Mouse (Mus musculus) left cerebral cortex, postnatal 25 days (tissue): ENCODE results near the gene Xpo1. TPM values are rescaled to one million over a fixed set of nuclear protein-coding genes. Genes with fewer than 3 reads are reported as not detected.
"Not testable (repeated sequence)": the region's sequence is repeated elsewhere in the genome, so short reads cannot be mapped to it uniquely, and the experiment has no call there.

Experiments used
- DNase-seq, 2 experiments: peaks; one replicate each; pipeline ENCODE4 v3.0.0; 2022; ENCODE audit warnings: low spot score in 2 of 2, mixed read lengths in 1 of 2
- intact Hi-C: fragments of 180-260 bp; cut with DNase I; formaldehyde crosslinking; loops from one replicate; pipeline ENCODE4 v1.15.1; 2025
- total RNA-seq, 2 experiments: library from RNA; stranded (reverse); gene quantifications; 2 replicates each; pipeline ENCODE4 v1.2.3; 2021

The Xpo1 gene
- total RNA-seq, 2 experiments from 2014 or later = 67.7 to 69.2 TPM

DNA sequence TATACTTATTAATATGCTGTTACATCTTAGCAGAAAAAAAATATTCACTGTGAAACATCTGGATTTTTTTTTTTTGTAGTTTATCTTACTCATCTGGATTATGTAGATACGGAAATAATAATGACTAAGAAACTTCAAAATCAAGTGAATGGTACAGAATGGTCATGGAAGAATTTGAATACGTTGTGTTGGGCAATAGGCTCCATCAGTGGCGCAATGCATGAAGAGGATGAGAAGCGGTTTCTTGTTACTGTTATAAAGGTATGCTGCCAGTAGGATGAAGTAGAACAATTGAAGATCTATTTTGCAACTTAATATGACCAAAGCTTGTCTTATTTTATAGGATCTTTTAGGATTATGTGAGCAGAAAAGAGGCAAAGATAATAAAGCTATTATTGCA lies 28.6 kb downstream of the Xpo1 start:
- no peak for DNase-seq
- intact Hi-C loops = no loop called here

DNA sequence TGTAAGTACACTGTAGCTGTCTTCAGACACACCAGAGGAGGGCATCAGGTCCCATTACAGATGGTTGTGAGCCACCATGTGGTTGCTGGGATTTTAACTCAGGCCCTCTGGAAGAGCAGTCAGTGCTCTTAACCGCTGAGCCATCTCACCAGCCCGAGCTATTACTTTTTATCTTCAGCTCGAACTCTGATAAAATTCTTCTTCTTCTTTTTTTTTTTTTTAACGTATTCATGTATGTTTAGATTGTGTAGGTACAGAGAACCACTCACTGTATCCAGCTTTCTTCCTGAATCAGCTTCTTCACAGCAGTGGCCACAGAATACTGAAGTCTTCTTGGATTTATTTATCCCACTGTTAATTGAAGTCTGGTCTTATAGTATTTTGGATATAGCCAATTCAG lies 33.0 kb downstream of the Xpo1 start:
- DNase-seq, intact Hi-C loops: not testable (repeated sequence)

DNA sequence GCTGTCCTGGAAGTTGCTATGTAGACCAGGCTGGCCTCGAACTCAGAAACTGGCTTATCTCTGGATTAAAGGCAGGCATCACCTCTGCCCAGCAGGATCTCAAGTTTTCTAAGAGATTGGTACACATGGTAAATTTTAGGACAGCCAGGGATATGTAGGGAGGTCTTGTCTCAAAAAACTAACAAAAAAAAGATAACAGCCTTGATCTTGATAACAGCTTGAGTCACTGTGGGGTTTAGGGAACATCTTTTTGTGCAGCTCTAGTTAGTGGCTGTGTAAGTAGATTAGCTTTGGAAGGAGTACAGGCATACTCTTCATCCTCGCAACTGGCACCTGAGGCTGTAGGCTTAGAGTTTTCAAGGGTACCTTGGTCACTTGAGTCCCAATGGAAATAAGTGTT lies 41.5 kb downstream of the Xpo1 start:
- DNase-seq = no peak
- intact Hi-C loops = no loop called here

DNA sequence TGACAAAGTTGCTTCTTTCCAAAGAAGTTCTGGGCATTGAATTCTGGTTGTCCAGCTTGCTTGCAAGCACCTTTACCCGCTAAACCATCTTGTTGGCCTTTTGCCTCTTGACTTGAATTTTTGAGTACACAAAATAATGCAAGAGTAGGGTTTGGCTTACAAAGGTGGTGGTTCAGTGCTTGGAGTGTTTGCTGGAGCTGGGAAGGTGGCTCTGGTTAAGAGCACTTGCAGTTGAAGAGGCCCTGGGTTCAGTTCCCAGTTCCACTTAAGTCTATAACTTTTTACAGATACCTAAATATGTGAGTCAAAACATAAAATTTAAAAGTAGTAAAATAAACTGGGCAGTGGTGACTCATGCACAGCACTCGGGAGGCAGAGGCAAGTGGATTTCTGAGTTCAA lies 42.5 kb downstream of the Xpo1 start:
- DNase-seq = no peak
- intact Hi-C loops = no loop called here

DNA sequence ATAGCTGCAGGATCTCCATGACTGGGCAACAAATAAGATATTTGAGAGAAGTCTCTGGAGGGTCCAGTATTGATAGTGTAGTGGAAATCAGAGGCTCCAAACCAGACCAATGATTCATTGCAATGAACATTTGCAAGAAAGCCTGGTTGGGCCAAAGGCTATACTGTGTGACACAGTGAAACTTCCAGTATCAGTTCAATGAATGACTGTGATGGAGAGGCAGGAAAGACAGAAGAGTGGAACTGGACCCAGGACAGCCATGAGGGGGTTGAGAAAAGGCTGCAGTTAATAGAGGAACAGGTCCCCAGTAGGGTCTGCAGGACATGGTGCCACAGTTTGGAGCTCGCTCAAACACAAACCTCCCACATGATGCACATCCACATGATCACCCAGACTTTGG lies 44.1 kb downstream of the Xpo1 start:
- intact Hi-C loops = no loop called here
- no peak for DNase-seq

DNA sequence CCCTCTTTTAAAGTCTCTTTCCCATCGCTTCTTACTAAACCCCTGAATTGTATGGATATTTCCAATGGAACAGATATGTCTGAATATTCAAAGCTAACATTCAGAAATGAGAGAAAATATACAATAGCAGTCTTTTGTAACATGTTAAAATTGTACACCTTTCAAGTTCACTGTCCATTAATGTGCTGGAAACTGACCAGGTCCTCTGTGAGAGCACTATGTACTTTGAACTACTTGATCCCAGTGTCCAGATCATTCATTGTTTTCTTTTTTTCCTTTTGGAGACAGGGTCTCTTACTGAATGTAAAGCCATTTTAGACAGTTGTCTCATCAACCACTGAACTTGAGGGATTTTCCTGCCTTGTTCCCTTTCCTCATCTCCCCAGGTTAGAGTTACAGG lies 47.3 kb downstream of the Xpo1 start:
- DNase-seq = no peak
- intact Hi-C loops = no loop called here

DNA sequence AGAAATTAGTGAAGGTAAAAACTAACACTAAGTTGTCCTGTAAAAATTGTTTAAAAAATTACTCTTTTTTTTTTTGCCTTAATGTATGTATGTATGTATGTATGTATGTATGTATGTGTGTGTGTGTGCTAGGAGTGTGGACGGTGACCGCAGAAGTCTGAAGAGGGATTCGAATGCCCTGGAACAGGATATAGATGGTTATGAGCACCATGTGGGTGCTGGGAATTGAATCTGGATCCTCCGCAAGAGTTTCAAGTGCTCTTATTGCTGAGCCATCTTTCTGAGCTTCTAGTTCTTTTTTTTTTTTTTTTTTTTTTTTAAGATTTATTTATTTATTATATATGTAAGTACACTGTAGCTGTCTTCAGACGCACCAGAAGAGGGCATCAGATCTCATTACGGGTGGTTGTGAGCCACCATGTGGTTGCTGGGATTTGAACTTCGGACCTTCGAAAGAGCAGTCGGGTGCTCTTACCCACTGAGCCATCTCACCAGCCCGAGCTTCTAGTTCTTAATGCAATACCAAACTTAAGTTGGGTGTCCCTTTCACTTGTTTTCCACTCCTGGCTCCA lies 49.3 kb downstream of the Xpo1 start:
- intact Hi-C loops, DNase-seq: not testable (repeated sequence)

DNA sequence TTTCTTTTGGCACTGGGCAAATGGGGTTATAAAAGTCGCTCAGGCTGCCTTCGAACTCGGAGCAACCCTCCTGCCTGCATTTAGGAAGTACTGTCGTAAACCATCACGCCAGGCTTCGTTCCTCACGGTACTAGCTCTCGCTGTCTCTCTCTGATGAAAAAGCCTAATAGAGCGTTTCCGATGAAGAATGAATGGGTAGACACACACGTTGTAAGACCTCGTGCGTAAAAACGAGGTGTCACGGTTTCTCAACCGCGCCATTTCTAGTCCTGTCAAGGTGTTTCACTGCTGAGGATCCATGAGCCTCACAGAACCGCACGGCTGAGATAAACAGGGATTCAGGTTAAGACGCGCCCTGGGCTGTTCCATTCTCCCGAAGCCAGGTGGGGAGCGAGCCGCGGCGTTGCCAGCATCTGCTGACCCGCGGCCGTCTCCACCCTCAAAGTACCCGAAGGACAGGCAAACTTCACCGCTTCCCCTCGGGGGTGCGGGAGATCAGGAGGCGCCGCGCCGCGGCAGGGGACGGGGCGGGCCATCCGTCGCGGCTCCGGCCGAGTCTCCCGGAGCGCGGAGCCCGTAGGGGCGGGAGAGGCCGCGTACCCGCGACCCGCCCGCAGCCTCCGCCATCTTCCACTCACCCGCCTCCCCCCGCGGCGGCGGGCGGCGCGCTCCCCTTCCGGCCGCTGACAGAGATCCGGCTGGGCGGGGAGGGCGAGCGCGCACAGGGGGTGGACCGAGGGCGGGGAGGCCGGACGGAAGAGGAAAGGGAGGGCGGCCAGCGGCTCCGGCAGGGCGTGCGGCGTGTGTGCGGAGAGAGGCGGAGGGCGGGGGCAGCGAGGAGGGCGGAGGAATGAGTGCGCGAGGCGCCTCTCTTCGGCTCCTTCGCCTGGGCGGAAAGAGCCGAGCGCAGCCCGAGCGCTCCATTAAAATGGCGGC lies 50.1 kb downstream of the Xpo1 start:
- peak; percentile 95 to 96 for DNase-seq
- intact Hi-C loops = loop anchor here (1.0 to 2.0 kb wide), 3 partner anchors 49 to 237 kb away; partner anchors contain the start of genes Ahsa2 and Xpo1

DNA sequence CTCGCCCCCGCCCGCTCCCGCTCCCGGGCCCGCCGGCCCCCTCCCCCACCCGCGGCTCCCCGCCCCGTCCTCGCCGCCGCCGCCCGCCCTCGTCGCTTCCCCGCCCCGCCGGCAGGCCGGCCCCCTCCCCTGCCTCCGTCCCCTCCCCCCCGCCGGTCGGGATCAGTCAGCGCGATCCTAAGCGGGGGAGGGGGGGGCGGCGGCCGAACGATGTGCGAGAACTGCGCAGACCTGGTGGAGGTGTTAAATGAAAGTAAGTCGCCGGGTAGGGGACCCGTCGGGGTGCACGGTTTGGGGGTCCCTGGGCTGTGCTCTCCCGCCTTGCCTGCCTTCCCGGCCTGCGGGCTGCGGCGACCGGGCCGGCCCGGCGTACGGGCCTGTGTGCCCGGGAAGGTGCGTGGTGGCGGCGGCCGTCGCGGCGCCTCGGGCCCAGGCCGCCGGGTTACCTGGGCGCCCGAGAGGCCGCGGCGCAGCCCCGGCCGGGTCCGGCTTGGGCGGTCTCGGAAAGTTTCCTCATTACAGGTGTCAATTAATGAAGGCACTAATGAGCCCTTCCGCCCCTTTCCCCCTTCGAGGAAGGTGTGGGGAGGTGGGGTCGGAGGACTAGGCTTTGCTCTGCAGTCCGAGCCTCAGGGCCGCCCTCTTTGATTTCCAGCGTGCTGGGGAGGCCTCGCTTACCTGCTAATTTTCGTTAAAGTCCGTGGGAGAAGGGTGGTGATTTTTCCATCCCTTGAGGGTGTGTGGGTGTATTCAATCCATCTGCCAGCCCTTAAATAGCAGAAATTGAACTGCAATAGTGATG lies 51.1 kb downstream of the Xpo1 start, which contains the start of gene Usp34:
Gene Usp34, plus strand, starts transcription at position 132 of the 802 bp plus-strand sequence.
- intact Hi-C loops = loop anchor here (1.0 to 2.0 kb wide), 3 partner anchors 50 to 238 kb away; partner anchors contain the start of genes Ahsa2 and Xpo1
- DNase-seq = peak; percentile 33 to 54

DNA sequence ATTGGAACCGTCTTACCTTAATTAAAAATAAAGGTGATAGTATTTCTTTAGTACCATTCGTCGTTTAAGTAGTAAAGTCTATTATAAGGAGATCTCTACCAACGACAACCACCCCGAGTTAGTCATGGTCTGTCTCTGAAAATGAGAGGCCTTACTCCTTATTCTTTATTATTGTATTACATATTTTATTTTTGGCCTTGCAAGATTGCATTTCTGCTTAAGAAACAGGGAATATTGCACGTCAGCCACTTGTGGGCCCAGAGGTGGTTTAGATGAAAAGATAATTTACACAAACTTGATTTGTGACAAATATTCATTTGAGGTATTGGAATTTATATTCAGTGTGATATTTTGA lies 51.7 kb downstream of the Xpo1 start:
- intact Hi-C loops = loop anchor here (2.0 kb wide), 2 partner anchors 51 to 239 kb away; partner anchors contain the start of gene Xpo1
- no peak for DNase-seq

DNA sequence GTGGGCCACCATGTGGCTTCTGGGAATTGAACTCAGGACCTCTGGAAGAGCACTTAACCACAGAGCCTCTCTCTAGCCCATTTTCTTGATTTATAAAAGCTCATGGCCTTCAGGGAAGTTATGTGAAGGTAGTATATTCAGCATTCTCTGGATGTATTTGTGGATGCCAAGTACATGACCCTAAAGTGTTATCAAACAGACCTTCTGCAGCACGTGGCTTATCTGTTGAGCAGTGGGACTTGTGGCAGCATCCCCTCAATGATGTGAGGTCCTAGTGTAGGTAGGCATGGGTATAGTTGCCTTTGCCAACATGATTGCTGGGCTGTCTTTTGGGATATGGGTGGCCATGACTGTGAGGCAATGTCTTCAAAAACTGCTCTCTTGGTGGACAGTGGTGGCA lies 57.7 kb downstream of the Xpo1 start:
- no peak for DNase-seq
- intact Hi-C loops = no loop called here

DNA sequence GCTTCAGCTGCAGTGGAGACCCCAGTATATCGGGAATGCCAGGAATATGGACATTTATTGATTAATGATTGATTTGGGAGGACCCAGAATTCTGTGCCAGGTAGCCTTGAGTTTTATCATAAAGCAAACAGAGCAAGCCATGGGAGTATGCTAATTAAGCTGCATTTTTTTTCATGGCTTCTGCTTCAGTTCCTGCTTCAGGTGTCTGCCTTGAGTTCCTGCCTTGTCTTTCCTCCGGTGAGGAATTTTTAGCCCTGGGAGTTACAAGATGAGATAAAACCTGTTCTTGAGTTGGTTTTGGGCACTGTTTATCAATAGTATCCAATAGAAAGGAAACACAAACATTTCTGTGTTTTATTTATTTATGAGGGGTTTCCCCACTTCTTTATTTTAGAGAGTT lies 73.6 kb downstream of the Xpo1 start:
- DNase-seq = no peak
- intact Hi-C loops = no loop called here

DNA sequence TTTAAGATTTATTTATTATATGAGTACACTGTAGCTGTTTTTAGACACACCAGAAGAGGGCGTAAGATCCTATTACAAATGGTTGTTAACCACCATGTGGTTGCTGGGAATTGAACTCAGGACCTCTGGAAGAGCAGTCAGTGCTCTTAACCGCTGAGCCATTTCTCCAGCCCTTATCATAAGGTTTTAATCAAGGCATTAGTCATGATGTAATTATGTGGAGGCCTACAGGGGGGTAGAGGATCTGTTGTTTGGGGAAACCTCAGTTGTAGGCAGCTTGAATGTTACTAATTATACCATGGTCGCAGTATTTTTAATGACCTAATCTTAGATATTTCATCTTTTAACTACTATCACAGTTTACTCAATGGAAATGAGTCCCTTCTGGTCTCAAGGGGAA lies 76.3 kb downstream of the Xpo1 start:
- intact Hi-C loops = no loop called here
- no peak for DNase-seq

DNA sequence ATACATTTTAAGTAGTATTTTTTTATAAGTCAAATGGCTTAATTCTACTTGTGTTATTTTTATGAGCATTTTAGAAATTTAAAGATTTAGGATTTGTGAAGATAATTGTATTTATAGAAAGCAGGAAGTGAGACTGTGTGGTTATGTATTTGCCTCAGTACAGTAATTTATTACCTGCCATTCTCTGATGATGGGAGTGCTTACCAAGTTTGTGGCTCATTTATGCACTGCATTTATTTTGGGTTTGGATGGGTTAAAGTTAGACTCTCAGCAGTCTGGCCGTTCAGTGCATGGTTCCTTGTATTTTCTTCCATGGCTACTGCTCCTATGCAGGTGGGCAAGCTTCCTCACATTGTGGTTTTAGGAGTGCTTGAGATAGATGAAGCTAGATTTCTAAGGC lies 79.3 kb downstream of the Xpo1 start:
- intact Hi-C loops = no loop called here
- DNase-seq = no peak

Other genes starting within 250 kb of the Xpo1 start
- 1 to 10 TPM; 2.5 to 4.9 TPM for gene Fam161a, start 248.5 kb upstream of the Xpo1 start, total RNA-seq
- 100 to 1,000 TPM; 104 to 105 TPM for gene Usp34, start 50.9 kb downstream of the Xpo1 start, total RNA-seq
- gene Ahsa2, start 242.0 kb downstream of the Xpo1 start, total RNA-seq = 10 to 100 TPM; 38.3 to 47.9 TPM